9 mouse cellular contexts compared by ENCODE assay signal in genomic region chr4:137931009-137931757, GRCm38 (mm10).
DNase-seq lines count a peak whose midpoint lies in the region; ATAC-seq lines count a peak whose summit lies in the region.
"Had no signal": no experiment of that assay in that cellular context is flagged by ENCODE, and none has a peak within 500 bp of the region (broad histone marks: within the 10 kb centered on the region; RNA-seq: fewer than 3 reads in every experiment).

No protein-coding gene starts in this region.

- peak overlapping the region; percentile 91 for H3K27ac ChIP-seq in heart, embryonic 13.5 days (replicated peaks)
- peak overlapping the region; percentile 85 for H3K27ac ChIP-seq in kidney, embryonic 16.5 days (ENCODE audit: low read length)
- peak overlapping the region; percentile 88 for H3K27ac ChIP-seq in lung, embryonic 16.5 days (ENCODE audit: low read length)
- H3K27ac ChIP-seq: macrophage had no signal

- H3K36me3 ChIP-seq in heart, embryonic 13.5 days: peaks cover 53% of the 10 kb centered on the region
- peaks cover 16% of the 10 kb centered on the region for H3K36me3 ChIP-seq in kidney, embryonic 16.5 days (ENCODE audit: insufficient read depth, low read length)
- H3K36me3 ChIP-seq in lung, embryonic 16.5 days (ENCODE audit: control insufficient read depth, insufficient read depth, low read length): 0 out of 2 replicates have a peak, but pooled peaks cover 2% of the 10 kb centered on the region

- 4% methylated on average over 18 of the region's 18 CpGs for WGBS in heart, embryonic 13.5 days
- 12% methylated on average over 18 of the region's 18 CpGs for WGBS in kidney, embryonic 16.5 days
- WGBS in lung, embryonic 16.5 days: 5% methylated on average over 18 of the region's 18 CpGs

- no peaks in the 10 kb centered on the region for H3K9me3 ChIP-seq in heart, embryonic 13.5 days
- H3K9me3 ChIP-seq in kidney, embryonic 16.5 days (ENCODE audit: low read length): no peaks in the 10 kb centered on the region
- no peaks in the 10 kb centered on the region; the same call in 1 of the 2 replicates for H3K9me3 ChIP-seq in lung, embryonic 16.5 days (ENCODE audit: control insufficient read depth, low read length)

- peak overlapping the region; percentile 61; the same call in 1 of the 2 replicates for H3K9ac ChIP-seq in heart, embryonic 13.5 days
- H3K9ac ChIP-seq in kidney, embryonic 16.5 days (replicated peaks; ENCODE audit: low read length): peak overlapping the region; percentile 5; the same call in 1 of the 2 replicates
- peak overlapping the region; percentile 37; the same call in 1 of the 2 replicates for H3K9ac ChIP-seq in lung, embryonic 16.5 days (ENCODE audit: low read length)

- H3K27me3 ChIP-seq in heart, embryonic 13.5 days (replicated peaks): no peaks in the 10 kb centered on the region
- H3K27me3 ChIP-seq in kidney, embryonic 16.5 days (ENCODE audit: insufficient read depth, low read length): no peaks in the 10 kb centered on the region
- H3K27me3 ChIP-seq in lung, embryonic 16.5 days (ENCODE audit: control insufficient read depth, insufficient read depth, low read depth, low read length): peaks cover 16% of the 10 kb centered on the region; the same call in 1 of the 2 replicates

- H3K4me2 ChIP-seq in heart, embryonic 13.5 days: peak overlapping the region; percentile 53
- H3K4me2 ChIP-seq in kidney, embryonic 16.5 days (replicated peaks; ENCODE audit: low read depth, low read length): peak overlapping the region; percentile 26
- H3K4me2 ChIP-seq in lung, embryonic 16.5 days (ENCODE audit: low read depth, low read length): peak overlapping the region; percentile 31

- H3K4me3 ChIP-seq in heart, embryonic 13.5 days: peak overlapping the region; percentile 14
- no peak overlapping the region for H3K4me3 ChIP-seq in kidney, embryonic 16.5 days (ENCODE audit: low read length)
- no peak overlapping the region; the same call in 1 of the 2 replicates for H3K4me3 ChIP-seq in lung, embryonic 16.5 days (ENCODE audit: low read length)

- peak; percentile 82 for ATAC-seq in erythroblast, adult 5-6 weeks (replicated peaks; ENCODE audit: low FRiP score, poor library complexity, severe bottlenecking)
- ATAC-seq in heart, embryonic 13.5 days (ENCODE audit: extremely low read depth, insufficient number of reproducible peaks, low FRiP score, low TSS enrichment): peak; percentile 79
- ATAC-seq in kidney, embryonic 16.5 days (ENCODE audit: low FRiP score, low TSS enrichment): peak; percentile 78
- peak; percentile 92 for ATAC-seq in lung, embryonic 16.5 days (ENCODE audit: low read depth)
- no peak for ATAC-seq in cerebellum, adult (ENCODE audit: insufficient number of reproducible peaks, low FRiP score, low TSS enrichment)

- DNase-seq in layer of hippocampus, adult 11-12 months (ENCODE audit: low spot score): peak; percentile 35
- DNase-seq in layer of hippocampus, postnatal 25 days (ENCODE audit: extremely low spot score in 1 of 2, low spot score in 1 of 2): no peak
- DNase-seq in retina, embryonic 14.5 days (ENCODE audit: low spot score): peak; percentile 78

- H3K4me1 ChIP-seq in heart, embryonic 13.5 days: peaks cover 72% of the 10 kb centered on the region
- peaks cover 37% of the 10 kb centered on the region for H3K4me1 ChIP-seq in kidney, embryonic 16.5 days (ENCODE audit: insufficient read depth, low read length)
- H3K4me1 ChIP-seq in lung, embryonic 16.5 days (replicated peaks; ENCODE audit: control insufficient read depth, insufficient read depth, low read length): peaks cover 46% of the 10 kb centered on the region

Comparison
In these comparisons a context has a peak if more than half of its experiments do, and no peak if none do; other contexts are left out.
1. DNase-seq: peak in layer of hippocampus, adult 11-12 months (single experiment) and retina, embryonic 14.5 days (single experiment); none in layer of hippocampus, postnatal 25 days (0 of 2).
2. H3K9ac ChIP-seq: peak in every context shown above with its lines; median percentile 61 in heart, embryonic 13.5 days; 37 in lung, embryonic 16.5 days; 5 in kidney, embryonic 16.5 days.
3. Peak in every context shown above with its lines, with median percentiles within 50 percentile points of each other: H3K27ac ChIP-seq and H3K4me2 ChIP-seq.